Mouse (Mus musculus): ENCODE results near the gene Hist2h2be. TPM values are rescaled to one million over a fixed set of nuclear protein-coding genes. Genes with fewer than 3 reads are reported as not detected.
"Not testable (repeated sequence)": the region's sequence is repeated elsewhere in the genome, so short reads cannot be mapped to it uniquely, and the experiment has no call there.

Gene Hist2h2be
- polyA plus RNA-seq, 1 experiment: 1.3 TPM

DNA sequence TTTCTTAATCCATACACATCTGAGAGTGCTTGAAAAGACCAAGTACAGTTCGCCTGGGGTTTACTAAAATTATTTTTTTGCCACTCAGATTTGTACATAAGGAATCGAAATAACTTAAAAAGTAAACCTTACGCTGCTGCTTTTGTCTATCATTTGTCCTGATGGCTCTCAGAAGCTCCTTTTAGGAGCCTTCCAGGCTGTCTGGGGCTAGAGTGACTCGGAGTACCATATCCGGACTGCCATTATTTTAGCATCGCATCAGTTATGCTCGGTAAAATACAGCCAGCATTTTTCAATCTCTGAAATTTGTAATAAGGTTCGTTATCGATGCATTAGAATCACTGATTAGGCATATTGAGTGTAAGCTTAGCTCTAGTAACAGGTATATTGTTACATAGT, 19.9 kb downstream of the Hist2h2be start:
- Histone ChIP-seq H3K4me1 (ENCODE audit: control insufficient read depth, insufficient read depth, low read length) (no peaks in the 10 kb centered on the region), H3K27me3 (ENCODE audit: control insufficient read depth, insufficient read depth, low read length, poor library complexity, severe bottlenecking) (no peaks in the 10 kb centered on the region), H3K4me3 (ENCODE audit: low read depth, low read length) (peak overlapping the region; percentile 35), H3K36me3 (ENCODE audit: control insufficient read depth, insufficient read depth, low read length, poor library complexity, severe bottlenecking) (peaks cover 2% of the 10 kb centered on the region; the same call in 1 of the 2 replicates), H3K9me3 (replicated peaks; ENCODE audit: control insufficient read depth, insufficient read depth, low read length, poor library complexity, severe bottlenecking) (no peaks in the 10 kb centered on the region), H3K27ac (ENCODE audit: insufficient read depth, low read length) (0 out of 2 replicates have a peak overlapping the region, but pooled peaks have one; percentile 67), H3K9ac (ENCODE audit: low read depth, poor library complexity, severe bottlenecking) (peak overlapping the region; percentile 94)
- no peak for TF ChIP-seq CTCF (IDR thresholded peaks at IDR 0.05; ENCODE audit: low read depth, low read length)
- no peak for TF ChIP-seq POLR2A (IDR thresholded peaks at IDR 0.05; ENCODE audit: insufficient read depth, low read length)
- TF ChIP-seq EP300 (IDR thresholded peaks at IDR 0.05; ENCODE audit: insufficient read depth, low read depth, low read length): no peak

DNA sequence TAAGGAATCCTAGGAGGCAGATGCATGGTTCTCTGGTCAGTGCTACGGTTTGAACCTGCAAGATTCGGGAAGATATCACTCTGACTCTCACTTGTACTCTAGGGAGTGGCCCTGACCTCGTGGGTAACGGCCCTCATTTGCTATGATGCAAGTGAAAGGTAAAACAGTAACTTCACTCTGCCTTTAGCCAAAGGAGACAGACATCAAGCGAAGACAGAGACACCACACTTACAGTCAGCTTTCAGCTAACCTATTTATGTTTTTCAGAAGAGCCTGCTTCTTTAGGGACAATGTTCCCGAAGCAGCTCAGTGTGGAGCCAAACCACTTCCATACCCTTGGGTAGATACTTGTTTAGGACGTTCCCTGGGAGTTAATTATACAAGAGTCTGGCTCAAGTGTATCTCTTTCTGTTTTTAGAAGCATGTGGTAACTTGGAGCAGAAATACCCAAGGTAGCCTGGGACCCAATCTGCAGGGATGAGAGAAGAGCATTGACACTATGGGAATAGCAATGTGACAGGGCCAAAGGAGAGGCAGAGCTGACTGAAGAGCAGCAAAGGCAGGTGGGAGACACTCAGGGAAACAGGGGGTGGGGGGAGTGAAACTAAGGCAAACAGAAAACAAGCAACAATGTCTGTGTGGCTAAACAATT, 23.1 kb downstream of the Hist2h2be start:
- Histone ChIP-seq H3K27me3 (ENCODE audit: control insufficient read depth, insufficient read depth, low read length, poor library complexity, severe bottlenecking) (no peaks in the 10 kb centered on the region), H3K9me3 (replicated peaks; ENCODE audit: control insufficient read depth, insufficient read depth, low read length, poor library complexity, severe bottlenecking) (no peaks in the 10 kb centered on the region), H3K4me3 (ENCODE audit: low read depth, low read length) (peak overlapping the region; percentile 99), H3K9ac (ENCODE audit: low read depth, poor library complexity, severe bottlenecking) (peak overlapping the region; percentile 70), H3K4me1 (ENCODE audit: control insufficient read depth, insufficient read depth, low read length) (no peaks in the 10 kb centered on the region), H3K36me3 (ENCODE audit: control insufficient read depth, insufficient read depth, low read length, poor library complexity, severe bottlenecking) (peaks cover 7% of the 10 kb centered on the region; the same call in 1 of the 2 replicates), H3K27ac (ENCODE audit: insufficient read depth, low read length) (peak overlapping the region; percentile 8)
- TF ChIP-seq POLR2A (IDR thresholded peaks at IDR 0.05; ENCODE audit: insufficient read depth, low read length): no peak
- TF ChIP-seq EP300 (IDR thresholded peaks at IDR 0.05; ENCODE audit: insufficient read depth, low read depth, low read length): no peak
- no peak for TF ChIP-seq CTCF (IDR thresholded peaks at IDR 0.05; ENCODE audit: low read depth, low read length)

DNA sequence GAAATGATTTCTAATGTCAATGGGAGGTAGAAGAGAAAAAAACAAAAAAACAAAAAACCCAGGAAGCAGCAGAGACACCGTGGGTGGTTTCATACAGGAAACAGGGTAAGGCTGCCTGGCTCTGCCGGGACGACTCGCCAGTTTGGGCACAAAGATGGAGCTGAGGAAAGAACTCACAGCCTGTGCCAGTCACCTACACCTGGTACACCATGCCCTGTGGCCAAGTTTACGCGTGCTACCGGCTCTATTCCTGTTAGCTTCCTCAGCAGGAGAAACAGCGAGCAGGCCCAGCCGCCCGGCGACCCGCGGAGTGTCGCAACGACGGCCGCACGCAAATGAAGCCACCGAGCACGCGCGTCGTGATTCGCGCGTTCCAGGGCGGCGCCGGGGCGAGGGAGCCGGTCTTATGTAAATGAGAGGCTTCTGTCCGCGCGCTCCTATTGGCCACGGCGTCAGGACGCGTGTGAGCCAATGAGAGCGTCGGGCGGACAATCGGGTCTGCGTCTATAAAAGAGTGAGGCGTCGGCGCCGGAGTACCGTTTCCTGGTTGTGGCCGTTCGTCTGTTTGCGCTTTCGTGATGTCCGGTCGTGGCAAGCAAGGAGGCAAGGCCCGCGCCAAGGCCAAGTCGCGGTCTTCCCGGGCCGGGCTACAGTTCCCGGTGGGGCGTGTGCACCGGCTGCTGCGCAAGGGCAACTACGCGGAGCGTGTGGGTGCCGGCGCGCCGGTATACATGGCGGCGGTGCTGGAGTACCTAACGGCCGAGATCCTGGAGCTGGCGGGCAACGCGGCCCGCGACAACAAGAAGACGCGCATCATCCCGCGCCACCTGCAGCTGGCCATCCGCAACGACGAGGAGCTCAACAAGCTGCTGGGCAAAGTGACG, 24.3 kb downstream of the Hist2h2be start, which contains the start of gene Hist2h2aa1:
TSS of gene Hist2h2aa1 (plus strand) at position 495 of the 884 bp plus-strand sequence.
- not testable (repeated sequence) for H3K4me1 ChIP-seq (ENCODE audit: control insufficient read depth, insufficient read depth, low read length); H3K36me3 ChIP-seq (ENCODE audit: control insufficient read depth, insufficient read depth, low read length, poor library complexity, severe bottlenecking); H3K9me3 ChIP-seq (replicated peaks; ENCODE audit: control insufficient read depth, insufficient read depth, low read length, poor library complexity, severe bottlenecking); H3K27me3 ChIP-seq (ENCODE audit: control insufficient read depth, insufficient read depth, low read length, poor library complexity, severe bottlenecking)
- Histone ChIP-seq H3K4me3 (ENCODE audit: low read depth, low read length) (peak within 1 kb of the TSS; percentile 99), H3K9ac (ENCODE audit: low read depth, poor library complexity, severe bottlenecking) (peak within 1 kb of the TSS; percentile 70), H3K27ac (ENCODE audit: insufficient read depth, low read length) (peak within 1 kb of the TSS; percentile 92)

DNA sequence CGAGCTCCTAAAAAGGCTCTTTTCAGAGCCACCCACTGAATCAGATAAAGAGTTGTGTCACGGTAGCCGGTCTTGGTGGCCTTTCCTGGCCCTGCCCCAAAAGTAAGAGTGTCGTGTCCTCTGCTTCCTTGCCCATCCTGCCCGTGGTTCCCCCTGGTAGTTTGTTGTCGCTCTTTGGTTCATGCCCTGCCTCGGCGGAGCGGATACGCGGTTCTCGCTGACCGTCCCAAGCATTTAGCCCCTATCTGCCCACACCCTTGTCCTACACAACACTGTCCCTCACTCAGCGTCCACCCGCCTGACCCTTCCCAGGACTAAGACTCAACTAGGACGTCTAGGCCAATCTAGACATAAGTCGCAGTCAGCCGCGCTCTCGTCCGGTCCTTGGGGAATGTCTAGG, 25.1 kb downstream of the Hist2h2be start:
- H3K4me3 ChIP-seq (ENCODE audit: low read depth, low read length): peak overlapping the region; percentile 77
- not testable (repeated sequence) for H3K4me1 ChIP-seq (ENCODE audit: control insufficient read depth, insufficient read depth, low read length)

DNA sequence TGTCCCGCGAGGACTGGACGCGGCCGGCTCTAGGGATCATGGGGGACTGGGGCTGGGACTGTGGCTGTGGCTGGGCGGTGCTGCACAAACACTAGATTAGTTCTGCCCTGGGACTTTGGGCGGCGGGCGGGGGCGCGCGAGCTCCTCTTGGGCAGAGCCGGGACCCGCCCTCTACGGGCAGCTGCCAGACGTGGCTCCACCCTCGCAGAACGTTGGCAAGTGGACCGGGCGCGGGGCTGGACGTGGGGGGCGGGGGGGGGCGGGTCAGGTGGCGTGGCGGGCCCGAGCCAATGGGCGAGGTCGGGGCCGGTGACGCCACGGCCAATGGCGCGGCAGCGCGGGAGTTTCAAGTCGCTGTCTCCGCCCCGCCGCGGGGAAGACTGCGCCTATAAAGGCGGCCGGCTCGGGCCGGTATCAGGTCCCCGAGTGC, 25.5 kb downstream of the Hist2h2be start, which contains the start of gene Hist2h3c1:
TSS of gene Hist2h3c1 (plus strand) at position 259 of the 430 bp plus-strand sequence.
- Histone ChIP-seq H3K27ac (ENCODE audit: insufficient read depth, low read length) (peak within 1 kb of the TSS; percentile 88), H3K9ac (ENCODE audit: low read depth, poor library complexity, severe bottlenecking) (peak within 1 kb of the TSS; percentile 99), H3K4me3 (ENCODE audit: low read depth, low read length) (peak within 1 kb of the TSS; percentile 87)
- not testable (repeated sequence) for H3K36me3 ChIP-seq (ENCODE audit: control insufficient read depth, insufficient read depth, low read length, poor library complexity, severe bottlenecking); H3K4me1 ChIP-seq (ENCODE audit: control insufficient read depth, insufficient read depth, low read length); H3K27me3 ChIP-seq (ENCODE audit: control insufficient read depth, insufficient read depth, low read length, poor library complexity, severe bottlenecking); H3K9me3 ChIP-seq (replicated peaks; ENCODE audit: control insufficient read depth, insufficient read depth, low read length, poor library complexity, severe bottlenecking)

More for the DNA sequence above, 25.1 kb downstream of the Hist2h2be start:
- H3K27me3 ChIP-seq (ENCODE audit: control insufficient read depth, insufficient read depth, low read length, poor library complexity, severe bottlenecking); H3K36me3 ChIP-seq (ENCODE audit: control insufficient read depth, insufficient read depth, low read length, poor library complexity, severe bottlenecking); H3K9me3 ChIP-seq (replicated peaks; ENCODE audit: control insufficient read depth, insufficient read depth, low read length, poor library complexity, severe bottlenecking): not testable (repeated sequence)
- peak overlapping the region; percentile 85 for H3K27ac ChIP-seq (ENCODE audit: insufficient read depth, low read length)
- H3K9ac ChIP-seq (ENCODE audit: low read depth, poor library complexity, severe bottlenecking): peak overlapping the region; percentile 66; the same call in 1 of the 2 replicates

Measured in ES-Bruce4 (cell line).